Mouse (Mus musculus) forebrain, postnatal 0 days (tissue): ENCODE results near the gene Esrrg. TPM values are rescaled to one million over a fixed set of nuclear protein-coding genes. Genes with fewer than 3 reads are reported as not detected.

Source experiments
- ATAC-seq: fragments of 200-750 bp; cut with Nextera tagmentation; 2 replicates; pipeline ENCODE4 v1.8.0; 2017; ENCODE audit warnings: mild to moderate bottlenecking, moderate library complexity
- DNase-seq: peaks from one replicate; pipeline ENCODE4 v3.0.0-alpha.2; 2015
- H3K27ac ChIP-seq: fragments of 300-500 bp; sonication (generic); 2 replicates; pipeline ENCODE4 v1.5.1; 2014; ENCODE audit warnings: low read depth, mild to moderate bottlenecking, antibody characterized with exemption, low read length, moderate library complexity, mixed read lengths
- H3K27me3 ChIP-seq: fragments of 300-500 bp; sonication (generic); 2 replicates; pipeline ENCODE4 v1.6.1; 2014; ENCODE audit warnings: mild to moderate bottlenecking, low read length, mixed read lengths; ENCODE audit not compliant: insufficient read depth
- H3K36me3 ChIP-seq: fragments of 300-500 bp; sonication (generic); 2 replicates; pipeline ENCODE4 v1.6.1; 2014; ENCODE audit warnings: mild to moderate bottlenecking, moderate library complexity; ENCODE audit not compliant: insufficient read depth
- H3K4me1 ChIP-seq: fragments of 300-500 bp; sonication (generic); 2 replicates; pipeline ENCODE4 v1.6.1; 2014; ENCODE audit warnings: antibody characterized with exemption; ENCODE audit not compliant: insufficient read depth
- H3K4me2 ChIP-seq: fragments of 300-500 bp; sonication (generic); 2 replicates; pipeline ENCODE4 v1.6.1; 2014; ENCODE audit warnings: low read depth, mild to moderate bottlenecking, moderate library complexity
- H3K4me3 ChIP-seq: fragments of 300-500 bp; sonication (generic); 2 replicates; pipeline ENCODE4 v1.5.1; 2014; ENCODE audit warnings: low read depth, low read length, mixed read lengths
- H3K9ac ChIP-seq: fragments of 300-500 bp; sonication (generic); 2 replicates; pipeline ENCODE4 v1.6.1; 2014; ENCODE audit warnings: mild to moderate bottlenecking
- H3K9me3 ChIP-seq: fragments of 300-500 bp; sonication (generic); 2 replicates; pipeline ENCODE4 v1.6.1; 2016; ENCODE audit warnings: low read length
- CTCF ChIP-seq: sonication (generic); IDR thresholded peaks from 2 replicates; pipeline ENCODE4 v1.5.1; 2016; ENCODE audit warnings: antibody characterized with exemption, control low read depth, low read depth
- whole genome bisulfite sequencing: fragments of 180-500 bp; shearing (Covaris S2); extraction: QIAGEN DNeasy Blood & Tissue Kit; methylation state at CpG from one replicate; pipeline ENCODE4 v1.1.7; 2014; 5-methylcytosine and 5-hydroxymethylcytosine counted together
- polyA plus RNA-seq: library from polyadenylated mRNA; unstranded; fragments of >200 nt; fragmentation: Nextera tagmentation; extraction: Ambion mirVana; gene quantifications from 2 replicates; pipeline ENCODE4 v1.2.1, GENCODE M21; 2015
- total RNA-seq: library from RNA; depleted of rRNA; stranded (reverse); fragments of >200 nt; gene quantifications from 2 replicates; pipeline ENCODE4 v1.2.3, GENCODE M21; 2014

Gene Esrrg
- total and polyA plus RNA-seq, 2 experiments from 2014 or later, result 9.2 to 11.9 TPM

DNA sequence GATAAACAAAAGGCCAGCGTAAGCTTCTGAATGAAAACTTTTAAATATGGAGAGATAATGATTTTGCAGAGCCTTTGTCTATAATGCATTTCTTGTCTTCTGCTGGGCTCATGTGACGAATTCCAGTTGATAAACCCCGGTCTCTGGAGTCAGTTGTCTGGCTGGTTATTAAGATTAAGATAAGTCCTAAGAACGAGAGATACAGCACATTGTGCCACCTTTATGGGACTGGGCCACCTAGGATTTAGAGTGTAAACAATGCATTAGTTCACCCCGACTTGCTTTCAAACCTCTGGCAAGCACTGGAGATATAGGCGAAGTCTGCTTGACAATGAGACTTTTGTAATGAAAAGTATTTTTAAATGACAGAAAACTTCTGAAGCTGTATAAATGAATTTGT is 264.2 kb downstream of the Esrrg start:
- no peaks in the 10 kb centered on the region for H3K27me3 ChIP-seq
- ATAC-seq (no peak), DNase-seq (no peak)
- no peak overlapping the region for H3K27ac ChIP-seq
- no peaks in the 10 kb centered on the region for H3K36me3 ChIP-seq
- H3K4me1 ChIP-seq, result no peaks in the 10 kb centered on the region
- 56% methylated on average over 6 of the region's 6 CpGs for WGBS
- TF ChIP-seq CTCF, result no peak
- no peak overlapping the region for H3K4me2 ChIP-seq
- H3K4me3 ChIP-seq, result no peak overlapping the region
- H3K9me3 ChIP-seq, result no peaks in the 10 kb centered on the region
- no peak overlapping the region for H3K9ac ChIP-seq

DNA sequence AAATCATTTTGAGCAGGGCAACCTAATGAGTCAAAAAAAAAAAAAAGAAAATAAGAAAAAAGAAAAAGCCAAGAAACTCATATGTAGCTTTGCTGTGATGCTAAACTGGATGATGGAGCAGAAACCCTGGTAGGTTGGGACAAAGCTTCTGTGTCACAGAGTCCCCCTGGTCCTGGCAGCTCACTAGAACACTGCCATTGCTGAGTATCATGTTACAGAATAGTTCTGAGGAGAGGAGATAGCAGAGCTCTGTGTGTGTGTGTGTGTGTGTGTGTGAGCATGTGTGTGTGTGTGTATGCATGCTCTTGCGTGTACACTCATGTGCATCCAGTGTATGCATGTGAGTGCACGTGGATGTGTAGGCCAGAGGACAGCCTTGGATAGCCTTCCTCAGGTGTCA is 265.2 kb downstream of the Esrrg start:
- H3K4me3 ChIP-seq, result no peak overlapping the region
- ATAC-seq (no peak), DNase-seq (no peak)
- H3K27ac ChIP-seq, result no peak overlapping the region
- 89% methylated on average over 2 of the region's 2 CpGs for WGBS
- no peaks in the 10 kb centered on the region for H3K36me3 ChIP-seq
- no peaks in the 10 kb centered on the region for H3K4me1 ChIP-seq
- TF ChIP-seq CTCF, result no peak
- H3K27me3 ChIP-seq, result no peaks in the 10 kb centered on the region
- H3K4me2 ChIP-seq, result no peak overlapping the region
- H3K9me3 ChIP-seq, result no peaks in the 10 kb centered on the region
- no peak overlapping the region for H3K9ac ChIP-seq

DNA sequence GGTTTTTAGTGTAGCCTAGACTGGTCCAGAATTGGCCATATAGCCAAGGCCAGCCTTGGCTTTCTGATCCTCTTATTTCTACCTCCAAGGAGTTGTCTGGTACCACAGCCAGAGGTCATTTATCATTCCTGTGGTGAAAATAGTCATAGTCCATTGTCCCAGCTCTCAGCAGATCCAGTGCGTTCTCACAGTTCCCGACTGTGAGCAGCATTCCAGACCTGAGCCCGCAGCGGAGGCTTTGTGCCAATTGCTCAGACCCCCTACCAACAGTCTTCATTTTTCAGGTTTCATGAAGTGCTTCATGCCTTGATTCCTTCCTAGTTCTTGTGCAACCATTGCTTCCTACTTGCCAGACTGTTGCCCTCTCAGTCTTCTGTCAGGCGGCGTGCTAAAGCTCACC is 278.7 kb downstream of the Esrrg start:
- DNase-seq (no peak), ATAC-seq (no peak)
- Histone ChIP-seq H3K9me3 (no peaks in the 10 kb centered on the region), H3K4me3 (no peak overlapping the region), H3K9ac (no peak overlapping the region), H3K27ac (no peak overlapping the region), H3K36me3 (no peaks in the 10 kb centered on the region), H3K27me3 (no peaks in the 10 kb centered on the region), H3K4me2 (no peak overlapping the region), H3K4me1 (no peaks in the 10 kb centered on the region)
- TF ChIP-seq CTCF, result no peak
- 83% methylated on average over 6 of the region's 6 CpGs for WGBS

DNA sequence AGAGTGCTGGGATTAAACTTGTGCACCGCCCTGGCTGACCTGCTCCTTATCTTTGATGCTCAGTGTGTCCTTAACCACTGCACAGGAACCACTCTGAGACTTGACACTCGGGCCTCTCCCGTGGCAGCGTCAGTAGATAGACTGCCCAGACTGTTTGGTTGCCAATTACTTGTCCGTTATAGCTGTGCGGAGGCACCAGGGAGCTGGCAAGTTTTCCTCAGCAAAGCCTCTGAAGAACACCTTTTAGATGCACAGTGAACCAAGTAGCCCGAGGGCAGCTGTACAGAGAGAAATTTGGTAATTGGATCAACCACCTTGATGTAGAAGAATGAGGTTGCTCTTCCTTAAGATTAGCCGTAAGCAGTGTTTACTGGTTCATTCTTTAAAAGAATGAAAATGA is 279.6 kb downstream of the Esrrg start:
- H3K36me3 ChIP-seq, result no peaks in the 10 kb centered on the region
- H3K9ac ChIP-seq, result no peak overlapping the region
- WGBS, result 38% methylated on average over 8 of the region's 8 CpGs
- no peaks in the 10 kb centered on the region for H3K27me3 ChIP-seq
- ATAC-seq (no peak), DNase-seq (no peak)
- no peak overlapping the region for H3K27ac ChIP-seq
- no peaks in the 10 kb centered on the region for H3K9me3 ChIP-seq
- no peaks in the 10 kb centered on the region for H3K4me1 ChIP-seq
- H3K4me3 ChIP-seq, result no peak overlapping the region
- no peak for TF ChIP-seq CTCF
- no peak overlapping the region for H3K4me2 ChIP-seq

DNA sequence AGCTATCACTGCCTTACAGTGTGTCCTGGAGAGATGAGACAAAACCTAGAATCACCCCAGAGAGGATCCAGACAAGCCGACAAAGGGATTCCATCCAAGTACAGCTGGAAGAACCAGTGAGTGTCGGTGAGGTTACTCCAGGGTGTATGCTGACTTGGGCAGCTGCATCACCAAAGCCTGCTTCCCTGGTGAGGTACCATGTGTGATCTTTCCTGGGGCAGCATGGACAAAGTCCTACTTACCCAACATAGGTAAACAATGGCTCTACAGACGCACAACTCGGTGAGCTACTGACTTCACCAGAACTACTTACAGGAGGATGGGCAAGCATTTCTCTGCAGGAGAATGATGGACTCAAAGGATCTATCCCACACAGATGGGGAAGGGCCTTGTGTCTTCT is 280.5 kb downstream of the Esrrg start:
- no peak overlapping the region for H3K4me2 ChIP-seq
- no peaks in the 10 kb centered on the region for H3K9me3 ChIP-seq
- no peak overlapping the region for H3K4me3 ChIP-seq
- H3K36me3 ChIP-seq, result no peaks in the 10 kb centered on the region
- ATAC-seq, result no peak
- DNase-seq, result no peak
- 90% methylated on average over 4 of the region's 4 CpGs for WGBS
- H3K27ac ChIP-seq, result no peak overlapping the region
- H3K9ac ChIP-seq, result no peak overlapping the region
- no peaks in the 10 kb centered on the region for H3K4me1 ChIP-seq
- TF ChIP-seq CTCF, result no peak
- H3K27me3 ChIP-seq, result no peaks in the 10 kb centered on the region

DNA sequence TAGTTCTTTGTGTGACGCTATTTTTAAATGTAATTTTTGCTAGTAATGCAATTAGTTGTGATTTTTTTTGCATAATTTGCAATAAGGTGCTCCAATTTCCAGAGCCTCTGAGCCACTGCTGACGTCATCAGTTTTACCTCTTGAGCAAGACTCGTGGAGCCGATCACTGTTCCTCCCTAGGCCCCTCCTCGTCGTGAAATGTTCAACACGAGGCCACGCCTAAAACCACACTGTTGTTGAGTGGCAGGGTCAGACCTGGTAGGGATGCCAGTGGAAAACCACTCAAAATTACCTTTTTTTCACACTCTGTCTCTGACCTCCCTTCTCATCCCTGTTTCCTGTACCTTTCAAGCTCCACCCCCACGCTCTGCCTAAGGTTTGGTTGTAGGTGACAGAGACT is 282.7 kb downstream of the Esrrg start:
- H3K27me3 ChIP-seq, result no peaks in the 10 kb centered on the region
- ATAC-seq (no peak), DNase-seq (no peak)
- no peaks in the 10 kb centered on the region for H3K9me3 ChIP-seq
- H3K9ac ChIP-seq, result no peak overlapping the region
- no peak for TF ChIP-seq CTCF
- H3K4me1 ChIP-seq, result no peaks in the 10 kb centered on the region
- no peak overlapping the region for H3K27ac ChIP-seq
- 85% methylated on average over 9 of the region's 9 CpGs for WGBS
- H3K4me3 ChIP-seq, result no peak overlapping the region
- H3K4me2 ChIP-seq, result no peak overlapping the region
- no peaks in the 10 kb centered on the region for H3K36me3 ChIP-seq

DNA sequence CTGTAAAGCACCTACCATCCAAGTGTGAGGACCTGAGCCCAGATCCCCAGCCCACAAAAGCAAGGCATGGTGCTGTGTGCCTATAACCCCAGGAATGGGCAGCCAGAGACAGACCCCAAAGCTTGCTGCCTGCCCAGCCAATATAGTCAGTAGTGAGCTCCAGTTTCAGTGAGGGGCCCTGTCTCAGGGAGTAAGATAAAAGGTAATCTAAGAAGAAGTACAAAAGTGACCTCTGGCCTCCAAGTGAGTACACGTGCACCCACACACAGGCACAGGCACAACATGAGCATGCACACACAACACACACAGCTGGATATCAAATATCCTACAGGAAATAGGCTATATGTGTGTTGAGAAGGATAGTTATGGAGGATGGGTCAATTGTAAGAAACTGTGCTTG is 286.9 kb downstream of the Esrrg start:
- ATAC-seq (no peak), DNase-seq (no peak)
- H3K4me2 ChIP-seq, result no peak overlapping the region
- TF ChIP-seq CTCF, result no peak
- H3K9me3 ChIP-seq, result no peaks in the 10 kb centered on the region
- 68% methylated on average over 1 of the region's 1 CpGs for WGBS
- no peaks in the 10 kb centered on the region for H3K27me3 ChIP-seq
- H3K27ac ChIP-seq, result no peak overlapping the region
- H3K36me3 ChIP-seq, result no peaks in the 10 kb centered on the region
- no peak overlapping the region for H3K4me3 ChIP-seq
- H3K4me1 ChIP-seq, result no peaks in the 10 kb centered on the region
- H3K9ac ChIP-seq, result no peak overlapping the region

DNA sequence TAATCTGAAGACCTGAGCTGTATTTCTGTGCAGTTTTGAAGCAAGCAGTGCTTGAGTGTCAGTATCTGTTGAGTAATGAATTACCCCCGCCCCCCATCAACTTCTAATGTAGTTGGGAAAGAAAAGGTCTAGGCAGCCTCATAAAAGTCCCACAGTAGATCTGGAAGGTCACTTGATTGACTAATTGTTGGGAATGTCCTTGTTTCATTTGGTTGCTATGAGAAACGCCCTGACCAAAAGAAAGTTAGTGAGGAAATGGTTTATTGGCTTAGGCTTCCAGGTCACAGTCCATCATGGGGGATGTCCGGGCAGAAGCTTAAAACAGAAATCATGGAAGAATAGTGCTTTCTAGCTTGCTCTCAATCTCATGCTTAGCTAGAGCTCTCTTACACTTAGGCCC is 287.7 kb downstream of the Esrrg start:
- Histone ChIP-seq H3K4me2 (no peak overlapping the region), H3K27ac (no peak overlapping the region), H3K4me3 (no peak overlapping the region), H3K9me3 (no peaks in the 10 kb centered on the region), H3K4me1 (no peaks in the 10 kb centered on the region), H3K36me3 (no peaks in the 10 kb centered on the region), H3K9ac (no peak overlapping the region), H3K27me3 (no peaks in the 10 kb centered on the region)
- TF ChIP-seq CTCF, result no peak
- DNase-seq (no peak), ATAC-seq (no peak)
- WGBS, result 88% methylated on average over 3 of the region's 3 CpGs
